Mouse (Mus musculus) adrenal gland, postnatal 36 days (tissue): Measurements from ENCODE around the gene 2900026A02Rik. TPM values are rescaled to one million over a fixed set of nuclear protein-coding genes. Genes with fewer than 3 reads are reported as not detected.

ENCODE experiments used
- DNase-seq, 2 experiments: peaks; one replicate each; pipeline ENCODE4 v3.0.0; 2021; ENCODE audit warnings: mixed read lengths in 1 of 2
- long read RNA-seq, 2 experiments: library from polyadenylated mRNA; stranded (forward); transcript quantifications; one replicate each; pipeline ENCODE4 v2.0.0; 2021; ENCODE audit warnings: borderline sequencing depth in 2 of 2
- total RNA-seq, 2 experiments: library from RNA; stranded (reverse); gene quantifications; 2 replicates each; pipeline ENCODE4 v1.2.3; 2021

2900026A02Rik gene
- total RNA-seq, result 10 to 100 TPM; 13.2 to 18.5 TPM
- long read RNA-seq, experiment 1, partial matches to known transcripts, result 0 of 1 reads
- long read RNA-seq, experiment 1, other reads (novel, unspliced or antisense), result 1 of 1 reads
- long read RNA-seq, experiment 2, full-length matches to known transcripts, result 2 of 2 reads
- long read RNA-seq, experiment 2, partial matches to known transcripts, result 0 of 2 reads
- long read RNA-seq, experiment 2, other reads (novel, unspliced or antisense), result 0 of 2 reads

DNA sequence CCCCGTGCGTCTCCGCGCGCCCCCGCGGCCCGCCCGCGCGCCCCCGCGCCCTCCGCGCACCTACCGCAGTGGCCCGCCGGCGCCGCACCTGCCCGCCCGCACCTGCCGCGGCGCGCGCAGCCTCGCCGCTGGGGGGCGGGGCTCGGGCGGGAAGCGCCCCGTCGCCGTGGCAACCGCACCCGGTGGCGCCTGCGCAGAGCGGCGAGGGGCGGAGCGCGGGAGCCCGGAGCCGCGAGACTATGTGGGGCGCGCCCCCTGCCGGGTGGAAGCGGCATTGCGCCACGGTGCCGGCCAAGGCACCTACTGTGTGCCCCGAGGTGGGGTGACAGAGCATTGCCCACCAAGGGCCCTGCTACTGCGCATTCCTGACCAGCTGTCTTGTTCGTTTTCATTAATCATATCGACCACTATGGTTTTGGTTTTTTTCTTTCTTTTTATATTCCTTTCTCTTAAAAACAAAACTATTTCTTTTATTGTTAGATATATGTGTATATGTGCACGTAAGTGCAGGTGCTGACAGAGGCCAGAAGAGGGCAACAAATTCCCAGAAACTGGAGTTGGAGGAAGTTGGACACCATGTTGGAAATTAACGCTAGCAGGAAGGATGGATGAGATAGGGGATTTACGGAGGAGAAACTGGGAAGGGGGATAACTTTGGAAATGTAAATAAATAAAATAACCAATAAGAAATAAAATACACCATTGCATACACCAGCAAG lies at the start of gene 2900026A02Rik:
Gene 2900026A02Rik (minus strand): TSS at position 90 of the 719 bp plus-strand sequence.
- DNase-seq, result peak; percentile 78 to 90

DNA sequence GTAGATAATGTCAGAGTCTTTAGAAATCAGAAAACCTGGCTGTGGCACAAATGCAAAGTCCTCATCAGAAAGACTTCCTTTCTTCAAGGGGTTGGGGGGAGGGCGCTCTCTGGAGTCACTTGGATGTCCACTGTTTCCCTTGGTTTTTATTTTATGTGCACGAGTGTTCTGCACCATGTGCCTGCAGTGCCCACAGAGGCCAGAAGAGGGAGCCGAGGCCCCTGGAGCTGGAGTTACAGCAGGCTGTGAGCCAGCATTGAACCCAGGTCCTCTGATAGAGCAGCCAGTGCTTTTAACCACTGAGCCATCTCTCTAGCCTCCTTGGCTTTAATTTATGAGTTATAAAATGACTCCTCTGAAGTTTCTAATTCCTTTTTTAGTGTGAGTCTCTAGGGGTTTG lies 49.0 kb upstream of the 2900026A02Rik start:
- DNase-seq, result no peak

DNA sequence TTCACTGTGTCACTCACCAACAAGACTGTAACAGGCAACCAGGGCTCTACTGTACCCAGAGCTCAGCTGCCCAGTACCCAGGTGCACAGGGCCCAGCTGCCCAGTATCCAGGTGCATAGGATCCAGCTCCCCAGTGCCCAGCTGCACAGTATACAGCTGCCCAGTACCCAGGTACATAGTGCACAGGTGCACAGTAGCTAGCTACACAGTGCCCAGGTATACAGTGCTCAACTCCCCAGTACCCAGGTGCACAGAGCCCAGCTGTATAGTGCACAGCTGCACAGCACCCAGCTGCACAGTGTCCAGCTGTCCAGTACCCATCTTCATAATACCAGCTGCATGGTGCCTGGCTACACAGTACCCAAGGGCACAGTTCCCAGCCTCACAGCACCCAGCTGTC lies 47.2 kb upstream of the 2900026A02Rik start:
- DNase-seq, result no peak

DNA sequence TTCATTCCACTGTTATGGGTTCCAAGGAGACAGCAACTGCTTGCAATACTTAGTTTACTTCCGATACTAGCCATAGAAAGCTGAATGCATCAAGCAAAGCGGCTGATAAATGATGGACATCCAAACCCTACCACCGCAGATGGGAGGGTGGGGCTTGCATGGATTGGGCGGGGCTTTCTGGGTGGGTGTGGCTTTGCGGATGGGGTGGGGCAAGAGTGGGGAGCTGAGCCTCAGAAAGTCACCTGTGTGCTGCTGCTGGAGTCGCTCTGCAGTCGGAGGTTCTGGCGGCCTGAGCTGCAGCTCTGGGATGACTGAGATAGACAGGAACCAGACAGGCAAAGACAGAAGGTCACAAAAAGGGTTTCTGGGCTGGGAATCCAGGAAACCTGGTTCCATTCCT lies 44.6 kb upstream of the 2900026A02Rik start:
- DNase-seq, result no peak

DNA sequence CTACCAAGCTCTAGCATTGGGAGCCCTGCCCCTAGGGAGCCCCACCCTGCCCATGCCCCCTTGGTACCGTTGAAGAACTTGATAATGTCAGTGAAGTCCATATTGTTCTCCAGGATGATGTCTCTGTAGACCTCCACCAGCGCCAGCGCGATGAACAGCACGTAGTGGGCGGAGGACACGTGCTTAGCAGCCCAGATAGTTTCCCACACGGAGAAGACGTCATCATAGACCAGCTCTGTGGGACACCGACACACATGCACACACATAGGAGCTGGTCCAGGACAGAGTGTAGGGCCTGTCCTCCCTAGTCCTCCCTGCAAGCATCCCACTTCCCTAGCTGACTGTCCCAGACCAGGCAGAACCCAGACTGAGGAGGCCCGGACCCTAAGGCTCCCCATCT lies 29.8 kb upstream of the 2900026A02Rik start:
- DNase-seq, result no peak

DNA sequence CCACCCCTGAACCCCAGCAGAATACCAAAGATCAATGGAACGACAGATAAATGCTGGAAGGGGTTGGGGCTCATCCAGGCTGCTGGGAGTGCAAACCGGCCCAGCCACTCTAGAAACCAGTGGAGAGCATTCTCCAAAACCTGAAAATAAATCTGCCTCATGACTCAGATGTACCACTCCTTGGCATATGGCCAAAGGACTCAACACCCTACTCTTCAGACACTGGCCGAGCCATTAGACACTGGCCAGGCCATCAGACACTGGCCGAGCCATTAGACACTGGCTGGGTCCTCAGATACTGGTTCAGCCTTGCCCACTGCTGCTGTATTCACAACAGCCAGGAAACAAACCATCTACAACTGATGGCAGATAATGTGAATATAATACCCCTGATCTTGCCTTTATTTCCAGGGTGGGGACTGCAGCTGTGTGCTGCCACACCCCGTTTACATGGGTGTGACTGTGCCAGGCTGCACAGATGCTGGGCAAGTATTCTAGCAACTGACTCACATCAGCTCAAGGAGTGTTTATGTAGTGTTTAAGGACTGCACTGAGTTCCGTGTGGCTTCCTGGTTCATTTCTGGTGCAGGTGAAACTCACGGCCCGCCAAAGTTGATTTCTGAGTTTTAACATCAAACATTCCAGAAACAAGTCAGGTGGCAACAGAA lies 28.4 kb upstream of the 2900026A02Rik start:
- no peak for DNase-seq

DNA sequence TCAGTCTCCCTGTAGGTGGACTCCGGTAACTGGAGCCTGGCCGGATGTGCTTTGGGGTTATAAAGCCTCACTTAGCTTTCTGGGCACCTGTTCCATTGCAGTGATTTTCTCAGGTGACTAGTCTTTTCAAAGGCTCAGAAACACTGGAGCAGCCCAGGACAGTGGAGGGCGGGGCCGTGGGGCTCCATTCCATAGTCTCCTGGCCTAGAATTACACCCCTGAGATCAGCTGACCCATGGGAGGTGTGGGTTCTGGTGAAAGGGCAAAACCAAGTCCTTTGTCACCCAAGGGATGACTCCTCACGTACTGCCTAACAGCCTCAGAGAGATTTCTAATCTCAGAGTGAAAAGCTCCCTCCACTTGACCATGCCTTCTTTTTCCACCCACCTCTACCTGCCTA lies 9.2 kb upstream of the 2900026A02Rik start:
- DNase-seq, result no peak

DNA sequence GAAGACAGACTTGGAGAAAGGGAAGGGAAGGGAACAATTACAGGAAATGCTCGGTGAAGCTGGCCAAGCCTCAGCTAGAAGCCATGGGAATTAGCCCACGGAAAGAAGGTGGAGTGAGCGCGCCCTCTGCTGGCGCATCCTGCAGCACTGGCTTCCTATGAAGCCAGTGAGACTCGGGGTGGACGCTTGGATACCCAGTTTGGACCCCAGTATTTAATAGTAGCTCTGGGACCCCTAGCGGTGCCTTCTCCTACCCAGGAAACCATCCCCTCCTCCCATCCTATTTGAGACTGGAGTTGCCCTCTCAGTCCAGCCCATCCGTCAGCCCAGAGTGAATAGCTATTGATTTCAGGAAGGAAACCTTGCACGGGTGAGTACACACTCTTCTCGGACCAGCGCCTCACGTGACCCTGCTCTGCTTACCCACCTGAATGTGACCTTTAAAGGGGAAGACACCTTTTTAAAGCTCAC lies 5.6 kb upstream of the 2900026A02Rik start, which contains the start of gene Tmem211:
Gene Tmem211 (plus strand): TSS at position 278 of the 471 bp plus-strand sequence.
- peak; percentile 80 to 89 for DNase-seq

DNA sequence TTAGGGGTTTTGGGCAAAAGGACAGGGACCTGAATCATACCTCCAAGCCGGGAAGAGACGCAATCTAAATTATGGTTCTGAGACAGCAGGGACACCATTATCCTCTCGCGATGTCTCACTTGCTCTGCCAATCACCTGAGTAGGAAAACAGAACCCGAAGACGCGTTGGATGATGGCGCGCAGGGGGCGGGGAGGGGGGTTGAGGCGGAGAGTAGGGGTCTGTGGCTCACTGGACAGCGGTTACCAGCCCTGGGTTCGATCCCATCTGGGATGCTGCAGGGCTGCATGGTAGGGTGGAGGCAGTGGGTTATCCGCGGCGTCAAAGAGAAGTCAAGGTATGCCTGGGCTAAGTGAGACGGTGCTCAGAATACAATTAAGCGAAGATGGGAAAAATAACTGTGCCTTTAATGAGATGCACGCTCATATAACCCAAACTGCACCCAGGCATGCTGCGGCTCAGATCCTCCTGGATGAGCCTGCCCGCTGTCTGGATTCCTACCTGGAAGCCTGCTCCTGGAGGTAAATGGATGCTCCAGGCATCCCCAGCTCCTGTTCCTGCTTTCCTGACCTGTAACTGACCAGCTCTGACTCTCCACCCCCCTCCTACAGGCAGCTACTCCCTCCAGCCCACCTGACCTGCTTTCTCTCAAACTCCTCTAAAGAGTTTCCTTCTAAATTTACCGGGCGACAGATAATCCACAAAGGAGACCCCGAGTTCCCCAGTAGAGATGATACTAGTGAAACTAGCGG lies 4.8 kb upstream of the 2900026A02Rik start:
- no peak for DNase-seq

DNA sequence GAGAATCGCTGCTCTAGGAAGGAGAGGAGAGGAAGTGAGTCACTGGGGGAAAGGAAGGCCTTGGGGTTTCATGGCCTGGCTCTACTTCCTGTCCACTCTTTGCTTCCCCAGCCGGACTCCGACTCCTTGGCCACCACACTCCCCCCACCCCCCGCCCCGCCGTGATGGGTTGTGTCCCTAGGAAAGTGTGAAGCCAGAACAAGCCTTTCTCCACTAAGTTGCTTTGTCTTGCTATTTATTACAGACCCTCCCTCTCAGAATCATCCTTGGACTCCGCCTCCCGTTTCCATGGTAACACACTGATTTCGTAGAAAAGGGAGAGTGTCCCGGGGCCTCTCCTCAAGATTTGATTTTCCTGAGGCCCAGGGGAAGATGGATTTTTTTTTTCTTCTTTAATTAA lies 4.2 kb upstream of the 2900026A02Rik start:
- no peak for DNase-seq

DNA sequence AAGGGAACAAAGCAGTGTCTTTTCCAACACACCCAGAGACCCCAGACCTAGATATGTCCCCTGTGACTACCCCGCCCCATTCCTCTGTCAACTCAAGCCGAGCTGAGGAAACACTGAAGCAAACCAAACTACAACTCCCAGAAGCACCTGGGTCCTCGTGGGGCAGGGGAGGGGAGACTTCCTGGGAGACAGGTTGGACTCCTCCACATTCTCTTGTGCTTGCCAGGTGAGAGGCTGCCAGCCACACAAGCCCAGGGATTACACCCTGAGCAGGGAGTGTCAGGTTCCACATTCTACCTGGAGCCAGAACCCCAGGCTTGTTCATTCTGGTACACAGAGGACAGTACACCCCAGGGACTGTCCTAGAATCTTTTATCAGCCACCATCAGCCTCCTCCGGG lies 2.9 kb upstream of the 2900026A02Rik start:
- no peak for DNase-seq

DNA sequence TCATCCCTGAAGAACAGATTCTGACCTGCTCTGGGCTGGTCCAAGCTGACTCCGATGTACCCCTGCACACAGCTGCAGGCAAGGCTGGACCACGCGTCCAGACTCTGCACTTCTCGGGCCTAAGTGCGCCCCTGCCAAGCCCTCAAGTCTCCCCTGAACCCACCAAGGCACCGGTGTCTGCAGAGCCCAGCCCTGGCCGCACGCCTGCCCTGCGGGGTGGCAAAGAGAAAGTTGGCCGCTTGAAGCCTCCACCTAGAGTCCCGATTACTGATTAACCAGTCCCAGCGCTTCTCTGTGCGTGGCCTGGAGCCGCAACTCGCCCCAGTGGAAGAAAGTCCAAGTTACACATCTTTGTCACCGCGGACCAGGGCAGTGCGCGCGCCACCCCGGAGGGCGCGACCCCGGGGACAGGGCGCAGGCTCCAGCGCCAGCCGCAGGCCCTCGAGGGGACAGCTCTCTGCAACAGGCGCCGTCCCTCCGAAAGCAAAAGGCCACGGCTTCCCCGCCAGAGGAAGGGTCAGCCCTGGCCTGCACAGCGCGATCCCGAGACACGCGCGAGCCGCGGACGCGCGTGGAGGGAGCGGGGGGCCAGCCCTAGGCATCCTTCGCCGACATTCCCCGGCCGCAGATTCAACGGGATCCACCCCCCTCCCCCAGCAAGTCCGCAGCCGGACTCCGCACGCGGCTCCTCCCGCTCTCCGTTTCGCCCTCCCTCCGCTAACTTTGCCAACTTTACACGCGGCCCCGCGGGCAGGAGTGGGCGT lies 471 bp downstream of the 2900026A02Rik start:
- peak in 1 of 2 experiments; percentile 62 for DNase-seq

DNA sequence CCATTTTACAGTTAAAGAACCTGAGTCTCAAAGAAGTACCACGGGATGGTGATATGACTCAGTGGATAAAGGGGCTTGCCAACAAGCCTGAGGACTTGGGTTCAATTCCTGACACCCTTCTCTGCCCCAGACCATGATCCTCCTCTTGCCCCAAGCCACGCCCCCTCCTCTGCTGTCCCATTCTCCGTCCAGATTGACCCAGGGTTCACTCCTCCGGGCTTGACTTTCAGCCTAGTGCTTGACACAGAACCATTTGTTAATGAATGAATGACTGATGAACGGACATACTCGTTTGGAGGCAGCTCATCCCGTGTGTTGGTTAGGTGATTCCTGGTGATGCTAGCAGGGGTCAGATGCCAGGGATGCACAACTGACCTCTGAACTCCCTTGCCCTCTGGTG lies 1.2 kb downstream of the 2900026A02Rik start:
- DNase-seq, result no peak

DNA sequence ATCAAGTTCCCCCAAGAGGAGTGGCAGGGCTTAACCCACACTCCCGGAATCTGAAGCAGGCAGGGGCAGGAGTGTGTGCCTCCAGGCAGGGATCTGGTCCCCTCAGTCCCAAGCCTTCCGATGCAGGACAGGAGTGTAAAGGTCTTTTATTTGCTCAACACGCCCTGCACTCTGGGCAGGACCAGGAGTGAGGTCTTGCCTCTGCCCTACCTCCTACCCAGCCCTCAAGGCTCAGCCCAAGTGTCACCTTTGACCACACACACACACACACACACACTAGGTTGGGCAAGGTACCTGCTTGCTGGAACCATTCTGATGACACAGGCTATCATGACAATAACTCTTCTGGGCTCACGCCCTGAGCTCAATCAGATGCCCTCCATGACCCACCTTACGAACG lies 1.6 kb downstream of the 2900026A02Rik start:
- no peak for DNase-seq

DNA sequence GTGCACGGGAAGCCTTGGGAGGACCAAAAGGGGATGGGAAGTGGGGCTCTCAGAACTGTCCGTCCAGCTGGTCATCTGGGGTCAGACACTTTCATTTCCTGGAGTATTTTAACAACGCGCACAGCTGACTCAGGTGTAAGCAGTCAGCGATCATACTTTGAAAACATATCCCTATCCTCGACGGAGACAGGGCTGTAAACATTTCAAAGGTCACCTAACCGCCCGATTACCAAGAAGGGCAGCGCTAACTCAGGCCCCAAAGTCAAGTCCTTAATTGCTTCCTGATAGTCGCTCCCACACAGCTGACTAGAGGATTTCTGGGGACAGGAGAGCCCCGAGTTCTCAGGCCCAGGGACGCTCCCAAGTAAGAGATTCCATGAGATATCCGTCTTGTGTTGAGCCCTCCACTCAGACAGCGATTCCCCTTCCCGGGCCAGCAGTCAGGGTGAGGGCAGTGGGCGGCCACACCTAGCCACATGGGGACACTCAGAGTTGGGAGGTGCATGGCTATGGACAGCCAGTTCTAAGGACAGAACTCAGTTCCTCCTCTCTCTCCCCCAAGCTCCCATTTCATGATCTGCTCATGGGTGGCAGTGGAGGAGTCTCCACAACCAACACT lies 2.3 kb downstream of the 2900026A02Rik start:
- no peak for DNase-seq

DNA sequence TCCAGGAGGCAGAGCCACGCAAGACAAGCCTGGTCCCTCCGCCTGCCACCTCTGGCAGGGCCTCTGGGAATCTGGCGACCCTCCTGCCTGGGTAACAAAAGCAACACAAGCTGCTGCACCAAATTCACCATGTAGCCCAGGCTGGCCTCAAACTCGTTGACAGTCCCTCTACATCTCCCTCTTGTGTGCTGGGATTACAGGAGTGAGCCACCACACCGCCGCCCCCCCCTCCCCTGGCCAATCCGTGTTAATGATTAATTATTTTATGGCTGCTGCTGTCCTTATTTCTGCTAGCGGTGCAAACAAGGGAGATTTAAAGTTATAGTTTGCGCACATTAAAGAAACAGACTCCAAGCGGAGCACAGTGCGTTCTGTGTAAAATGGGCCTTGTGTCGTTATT lies 4.0 kb downstream of the 2900026A02Rik start:
- DNase-seq, result no peak

DNA sequence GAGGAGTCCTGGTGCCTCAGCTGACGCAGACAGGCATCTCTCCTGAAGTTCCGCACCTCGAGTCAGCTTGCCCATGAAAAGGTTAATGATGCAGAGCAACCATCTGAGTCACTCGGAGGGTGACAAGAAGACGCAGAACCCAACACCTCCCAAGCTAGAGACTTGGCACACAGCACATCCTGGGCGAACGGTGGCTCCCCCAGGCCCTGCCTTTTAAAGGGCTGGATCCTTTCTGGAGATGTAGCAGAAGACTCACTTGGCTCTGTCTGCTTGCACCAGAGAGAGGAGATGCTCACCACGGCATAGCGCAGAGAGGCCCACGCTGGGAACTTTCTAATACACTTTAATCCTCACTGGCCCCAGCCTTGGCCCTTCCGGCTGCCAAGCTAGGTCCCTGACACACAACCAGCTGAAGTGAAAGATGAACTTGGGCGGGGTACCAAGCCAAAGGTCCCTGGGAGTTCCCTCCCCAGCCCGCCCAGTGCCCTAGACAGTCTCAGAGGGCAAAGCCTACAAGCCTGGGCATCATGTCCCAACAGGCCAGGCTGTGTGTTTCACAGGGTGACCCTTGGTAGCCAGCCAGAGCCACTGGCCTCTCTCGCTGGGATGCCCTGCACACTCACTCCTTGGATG lies 4.6 kb downstream of the 2900026A02Rik start:
- no peak for DNase-seq

DNA sequence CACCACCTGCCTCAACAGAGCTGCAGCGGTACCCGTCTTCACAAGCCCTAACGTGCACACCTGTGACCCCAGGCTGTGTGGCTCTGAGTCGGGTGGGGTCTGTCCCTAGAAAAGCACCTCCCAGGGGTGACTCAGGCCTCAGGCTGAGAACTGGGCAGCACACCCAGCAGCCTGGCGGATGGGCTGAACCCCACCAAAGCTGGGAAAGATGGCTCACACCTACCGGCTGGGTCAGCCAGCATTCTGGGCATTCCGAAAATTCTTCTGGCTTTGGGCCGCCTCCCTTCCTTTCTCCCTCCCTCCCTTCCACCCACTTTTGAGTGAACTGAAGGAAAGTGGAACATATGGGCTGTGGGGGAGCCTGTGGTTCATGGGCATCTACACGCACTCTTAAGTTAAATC lies 5.4 kb downstream of the 2900026A02Rik start:
- DNase-seq, result no peak

DNA sequence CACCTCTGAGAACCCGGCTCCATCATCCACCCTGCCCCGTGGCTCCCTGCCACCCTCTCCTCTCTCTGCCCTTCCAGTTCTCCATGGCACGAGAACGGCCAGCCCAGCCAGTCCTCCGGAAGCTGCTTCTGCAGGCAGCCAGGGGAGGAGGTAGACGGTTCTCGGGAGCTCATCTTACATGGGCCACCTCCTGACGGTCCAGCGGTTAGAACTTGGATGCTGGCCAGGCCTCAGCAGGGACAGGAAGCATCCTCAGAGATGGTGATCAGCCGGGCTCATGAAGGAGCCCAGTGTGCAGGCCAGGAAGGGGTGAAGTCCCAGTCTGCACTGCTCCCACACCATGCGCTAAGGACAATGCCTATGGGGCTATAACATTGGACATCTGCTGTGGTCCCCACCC lies 6.6 kb downstream of the 2900026A02Rik start:
- peak; percentile 59 to 68 for DNase-seq

DNA sequence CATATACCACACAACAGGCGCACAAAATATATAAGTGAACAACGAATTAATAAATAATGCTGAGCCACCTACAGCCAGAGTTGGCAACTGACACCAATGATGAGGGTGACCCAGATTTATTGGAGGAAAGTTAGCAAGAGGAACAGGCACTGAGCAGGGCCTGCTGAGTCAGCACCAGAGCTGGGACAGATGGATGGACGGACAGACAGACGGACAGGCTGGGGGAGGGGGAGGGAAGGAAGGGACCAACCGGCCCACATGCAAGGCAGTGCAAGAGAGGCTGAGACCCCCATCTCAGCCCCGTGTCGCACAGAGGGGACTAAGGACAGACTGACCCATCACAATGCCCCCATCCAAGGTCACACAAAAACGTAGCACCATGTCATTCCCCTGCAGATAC lies 7.0 kb downstream of the 2900026A02Rik start:
- no peak for DNase-seq
